Mouse (Mus musculus): ENCODE results near the gene Tex13a.

Gene Tex13a

GRCm38 (mm10) chrX:138209480-138209879 lies at the start of gene Tex13a:
Gene Tex13a (minus strand): TSS chrX:138209580.
- in situ Hi-C loops (cut with MboI, MseI), result no loop called here

- in situ Hi-C loops (cut with MboI, MseI), result no loop called here
Measured at GRCm38 (mm10) chrX:138234626-138235025, 25.2 kb upstream of the Tex13a start.

GRCm38 (mm10) chrX:138170146-138170545 lies 39.2 kb downstream of the Tex13a start:
- in situ Hi-C loops (cut with MboI, MseI), result no loop called here

All from T-helper 2 cell (primary cell).